ENCODE assay signal across 7 mouse cellular contexts in the genomic region with DNA sequence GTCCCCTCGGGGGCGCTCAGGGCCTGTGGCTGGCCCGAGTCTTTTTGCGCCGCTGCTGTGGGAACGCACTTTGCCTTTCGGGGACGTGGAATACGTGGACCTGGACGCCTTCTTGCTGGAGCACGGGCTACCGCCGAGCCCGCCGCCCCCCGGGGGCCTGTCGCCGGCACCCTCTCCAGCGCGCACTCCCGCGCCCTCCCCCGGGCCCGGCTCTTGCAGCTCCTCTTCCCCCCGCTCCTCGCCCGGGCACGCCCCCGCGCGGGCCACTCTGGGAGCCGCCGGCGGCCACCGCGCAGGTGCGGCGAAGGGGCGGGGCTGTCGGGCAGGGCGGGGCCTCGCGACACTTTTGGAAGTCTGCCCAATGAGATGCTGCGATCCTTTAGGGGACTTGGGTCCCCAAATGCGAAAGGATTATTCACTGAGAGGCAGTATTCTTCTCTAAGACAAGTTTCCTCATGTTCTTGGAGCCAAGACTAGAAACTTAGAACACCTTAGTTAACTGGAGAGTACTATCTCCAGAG. TPM values are rescaled to one million over a fixed set of nuclear protein-coding genes. Genes with fewer than 3 reads are reported as not detected.
DNase-seq lines count a peak whose midpoint lies in the region; ATAC-seq and TF ChIP-seq lines count a peak whose summit lies in the region.

No protein-coding gene starts in this region.

- H3K9me3 ChIP-seq in intestine, postnatal 0 days (ENCODE audit: control insufficient read depth): no peaks in the 10 kb centered on the region
- no peaks in the 10 kb centered on the region for H3K9me3 ChIP-seq in limb, embryonic 13.5 days
- H3K9me3 ChIP-seq in midbrain, embryonic 15.5 days: no peaks in the 10 kb centered on the region

- under 1% methylated on average over 41 of the region's 45 CpGs for WGBS in intestine, postnatal 0 days
- 1% methylated on average over 45 of the region's 45 CpGs for WGBS in limb, embryonic 13.5 days
- under 1% methylated on average over 43 of the region's 45 CpGs for WGBS in midbrain, embryonic 15.5 days

- H3K4me1 ChIP-seq in cortical plate, adult 2 months (ENCODE audit: control insufficient read depth, insufficient read depth, low read length): peaks cover 11% of the 10 kb centered on the region
- H3K4me1 ChIP-seq in intestine, postnatal 0 days (replicated peaks; ENCODE audit: control insufficient read depth, insufficient read depth, low read length): peaks cover 31% of the 10 kb centered on the region
- peaks cover 58% of the 10 kb centered on the region for H3K4me1 ChIP-seq in limb, embryonic 13.5 days
- H3K4me1 ChIP-seq in midbrain, embryonic 15.5 days: peaks cover 78% of the 10 kb centered on the region

- peak overlapping the region; percentile 84 for H3K9ac ChIP-seq in intestine, postnatal 0 days (ENCODE audit: low read depth, low read length)
- peak overlapping the region; percentile 87 for H3K9ac ChIP-seq in limb, embryonic 13.5 days
- H3K9ac ChIP-seq in midbrain, embryonic 15.5 days: peak overlapping the region; percentile 68

- TF ChIP-seq POLR2A in cortical plate, adult 2 months (IDR thresholded peaks at IDR 0.05; ENCODE audit: extremely low read depth, insufficient read depth, low read length): peak; percentile 46; the same call in 1 of the 2 replicates

- H3K27ac ChIP-seq in cortical plate, adult 2 months (ENCODE audit: insufficient read depth, low read length): peak overlapping the region; percentile 100
- peak overlapping the region; percentile 98 for H3K27ac ChIP-seq in intestine, postnatal 0 days (ENCODE audit: low read depth, low read length)
- H3K27ac ChIP-seq in limb, embryonic 13.5 days: peak overlapping the region; percentile 93
- H3K27ac ChIP-seq in midbrain, embryonic 15.5 days: peak overlapping the region; percentile 67

- no peak for ATAC-seq in intestine, postnatal 0 days
- no peak for ATAC-seq in limb, embryonic 13.5 days (ENCODE audit: low FRiP score, low read depth)
- ATAC-seq in midbrain, embryonic 15.5 days (replicated peaks): no peak

- H3K27me3 ChIP-seq in intestine, postnatal 0 days (replicated peaks; ENCODE audit: control insufficient read depth, insufficient read depth, low read length): no peaks in the 10 kb centered on the region
- no peaks in the 10 kb centered on the region for H3K27me3 ChIP-seq in limb, embryonic 13.5 days
- no peaks in the 10 kb centered on the region for H3K27me3 ChIP-seq in midbrain, embryonic 15.5 days (replicated peaks)

- peak; percentile 76 for DNase-seq in adipocyte (ENCODE audit: low spot score)
- DNase-seq in gastrocnemius, postnatal 4 days (ENCODE audit: low spot score in 2 of 2): peak; percentile 84 to 86
- peak; percentile 73 to 88 for DNase-seq in spleen, postnatal 10 days (ENCODE audit: low spot score in 2 of 2)

- no peak for TF ChIP-seq CTCF in cortical plate, adult 2 months (IDR thresholded peaks at IDR 0.05; ENCODE audit: extremely low read depth, insufficient read depth, low read length)
- peak; percentile 29; the same call in 1 of the 2 replicates for TF ChIP-seq CTCF in intestine, postnatal 0 days (IDR thresholded peaks at IDR 0.05; ENCODE audit: low read depth)

- H3K4me2 ChIP-seq in intestine, postnatal 0 days (replicated peaks; ENCODE audit: low read depth): peak overlapping the region; percentile 95
- H3K4me2 ChIP-seq in limb, embryonic 13.5 days (replicated peaks): peak overlapping the region; percentile 99
- H3K4me2 ChIP-seq in midbrain, embryonic 15.5 days: peak overlapping the region; percentile 91

- H3K4me3 ChIP-seq in cortical plate, adult 2 months (ENCODE audit: insufficient read depth, low read length): peak overlapping the region; percentile 97
- H3K4me3 ChIP-seq in intestine, postnatal 0 days (ENCODE audit: low read depth, low read length): peak overlapping the region; percentile 56
- peak overlapping the region; percentile 73 for H3K4me3 ChIP-seq in limb, embryonic 13.5 days
- peak overlapping the region; percentile 52 for H3K4me3 ChIP-seq in midbrain, embryonic 15.5 days

- H3K36me3 ChIP-seq in intestine, postnatal 0 days (ENCODE audit: control insufficient read depth, insufficient read depth): peaks cover 20% of the 10 kb centered on the region; the same call in 1 of the 2 replicates
- peaks cover 26% of the 10 kb centered on the region for H3K36me3 ChIP-seq in limb, embryonic 13.5 days
- H3K36me3 ChIP-seq in midbrain, embryonic 15.5 days (replicated peaks): peaks cover 18% of the 10 kb centered on the region

RNA-seq across cellular contexts. Expression of gene Dbp, which starts 1.9 kb away (rescaled TPM):
- polyA plus RNA-seq in cortical plate, adult 2 months (2012; rRNA removed): 251 and 257 TPM in 2 replicates
- total RNA-seq in gastrocnemius, postnatal 4 days (2021): 10 to 100 TPM; 22.1 to 26.9 TPM
- 6.9 and 8.6 TPM in 2 replicates for polyA plus RNA-seq in intestine, postnatal 0 days (2015; fragmentation: Nextera tagmentation; extraction: Ambion mirVana)
- polyA plus RNA-seq in limb, embryonic 13.5 days (2015; fragmentation: Nextera tagmentation; extraction: Ambion mirVana): 4.5 and 6.2 TPM in 2 replicates
- polyA plus RNA-seq in midbrain, embryonic 15.5 days (2015; fragmentation: Nextera tagmentation; extraction: Ambion mirVana): 3.3 and 3.8 TPM in 2 replicates

RNA-seq across cellular contexts. Expression of gene Car11, which starts 7.1 kb away (rescaled TPM):
- 351 and 377 TPM in 2 replicates for polyA plus RNA-seq in cortical plate, adult 2 months (2012; rRNA removed)
- total RNA-seq in gastrocnemius, postnatal 4 days (2021): 1 to 10 TPM; 4.6 to 4.9 TPM
- polyA plus RNA-seq in intestine, postnatal 0 days (2015; fragmentation: Nextera tagmentation; extraction: Ambion mirVana): 2.1 and 2.7 TPM in 2 replicates
- 12.2 and 12.5 TPM in 2 replicates for polyA plus RNA-seq in limb, embryonic 13.5 days (2015; fragmentation: Nextera tagmentation; extraction: Ambion mirVana)
- polyA plus RNA-seq in midbrain, embryonic 15.5 days (2015; fragmentation: Nextera tagmentation; extraction: Ambion mirVana): 70.7 and 73.8 TPM in 2 replicates

RNA-seq across cellular contexts. Expression of gene Rpl18, which starts 8.5 kb away (rescaled TPM):
- 255 and 261 TPM in 2 replicates for polyA plus RNA-seq in cortical plate, adult 2 months (2012; rRNA removed)
- 1,000 to 10,000 TPM in 1 of 2 experiments, 100 to 1,000 TPM in 1; 1,000 to 1,132 TPM for total RNA-seq in gastrocnemius, postnatal 4 days (2021)
- polyA plus RNA-seq in intestine, postnatal 0 days (2015; fragmentation: Nextera tagmentation; extraction: Ambion mirVana): 708 and 740 TPM in 2 replicates
- polyA plus RNA-seq in limb, embryonic 13.5 days (2015; fragmentation: Nextera tagmentation; extraction: Ambion mirVana): 1,016 and 1,039 TPM in 2 replicates
- polyA plus RNA-seq in midbrain, embryonic 15.5 days (2015; fragmentation: Nextera tagmentation; extraction: Ambion mirVana): 537 and 538 TPM in 2 replicates

RNA-seq across cellular contexts. Expression of gene Sphk2, which starts 11.0 kb away (rescaled TPM):
- polyA plus RNA-seq in cortical plate, adult 2 months (2012; rRNA removed): 22.5 and 23.5 TPM in 2 replicates
- total RNA-seq in gastrocnemius, postnatal 4 days (2021): 10 to 100 TPM; 17.4 to 17.9 TPM
- 55.1 and 55.9 TPM in 2 replicates for polyA plus RNA-seq in intestine, postnatal 0 days (2015; fragmentation: Nextera tagmentation; extraction: Ambion mirVana)
- polyA plus RNA-seq in limb, embryonic 13.5 days (2015; fragmentation: Nextera tagmentation; extraction: Ambion mirVana): 33.4 and 36.0 TPM in 2 replicates
- 24.5 and 26.4 TPM in 2 replicates for polyA plus RNA-seq in midbrain, embryonic 15.5 days (2015; fragmentation: Nextera tagmentation; extraction: Ambion mirVana)

RNA-seq across cellular contexts. Expression of gene Sec1, which starts 12.6 kb away (rescaled TPM):
- 6.6 and 8.0 TPM in 2 replicates for polyA plus RNA-seq in cortical plate, adult 2 months (2012; rRNA removed)
- under 1 TPM; 0.23 to 0.39 TPM for total RNA-seq in gastrocnemius, postnatal 4 days (2021)
- 0.08 and 0.25 TPM in 2 replicates for polyA plus RNA-seq in intestine, postnatal 0 days (2015; fragmentation: Nextera tagmentation; extraction: Ambion mirVana)
- polyA plus RNA-seq in limb, embryonic 13.5 days (2015; fragmentation: Nextera tagmentation; extraction: Ambion mirVana): 0.45 and 0.55 TPM in 2 replicates
- polyA plus RNA-seq in midbrain, embryonic 15.5 days (2015; fragmentation: Nextera tagmentation; extraction: Ambion mirVana): 0.34 and 0.36 TPM in 2 replicates

Comparison
In these comparisons a context has a peak if more than half of its experiments do, and no peak if none do; other contexts are left out.
1. RNA of gene Dbp, which starts 1.9 kb away (polyA plus RNA-seq): 251 to 257 TPM in cortical plate, adult 2 months; 6.9 to 8.6 TPM in intestine, postnatal 0 days, 4.5 to 6.2 TPM in limb, embryonic 13.5 days and 3.3 to 3.8 TPM in midbrain, embryonic 15.5 days; every median in the first group is over 10 times any median in the second.
2. Peak in every context shown above with its lines, with median percentiles within 50 percentile points of each other: DNase-seq, H3K27ac ChIP-seq, H3K4me3 ChIP-seq, H3K4me2 ChIP-seq and H3K9ac ChIP-seq.